Mouse (Mus musculus) ES-Bruce4 (cell line): ENCODE results near the gene Asb17.
"Not testable (repeated sequence)": the region's sequence is repeated elsewhere in the genome, so short reads cannot be mapped to it uniquely, and the experiment has no call there.

Experiments used
- CTCF ChIP-seq: IDR thresholded peaks from one replicate; pipeline ENCODE4 v1.8.1; 2011; ENCODE audit warnings: low read depth, low read length
- EP300 ChIP-seq: IDR thresholded peaks from 2 replicates; pipeline ENCODE4 v1.6.1; 2011; ENCODE audit warnings: low read depth, low read length; ENCODE audit not compliant: insufficient read depth

GRCm38 (mm10) chr3:153860392-153860791 is 16.4 kb downstream of the Asb17 start:
- not testable (repeated sequence) for TF ChIP-seq CTCF, EP300
